In the genomic region with DNA sequence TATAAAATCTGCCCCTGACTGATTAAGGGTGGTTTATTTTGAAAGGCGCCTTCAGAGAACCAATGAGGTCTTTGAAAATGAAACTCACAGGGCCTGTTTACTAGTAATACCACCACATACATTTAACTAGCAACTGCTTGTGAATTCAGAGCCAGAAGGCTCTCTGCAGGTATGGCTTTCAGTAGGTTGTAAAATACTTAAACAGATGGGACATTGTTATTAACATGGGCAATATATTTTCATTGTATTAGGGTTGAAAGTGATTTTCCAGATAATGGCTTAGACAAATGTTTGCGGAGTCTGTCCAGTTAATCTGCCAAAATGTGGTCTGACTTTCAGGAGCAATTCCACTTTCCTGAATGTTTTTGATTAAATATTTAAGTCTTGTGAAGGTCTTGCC, we compare ENCODE assay signal across 18 mouse cellular contexts.
"Had no signal": no experiment of that assay in that cellular context is flagged by ENCODE, and none has a peak within 500 bp of the region (broad histone marks: within the 10 kb centered on the region; RNA-seq: fewer than 3 reads in every experiment).

No protein-coding gene starts in this region.

- H3K27me3 ChIP-seq: kidney, embryonic 15.5 days; liver, embryonic 13.5 days had no signal

- H3K4me2 ChIP-seq: kidney, embryonic 15.5 days; liver, embryonic 13.5 days; midbrain, embryonic 11.5 days had no signal

- H3K36me3 ChIP-seq: kidney, embryonic 15.5 days; liver, embryonic 13.5 days had no signal

- H3K27ac ChIP-seq: kidney, embryonic 15.5 days; left cerebral cortex, adult 2 months; liver, embryonic 13.5 days; stomach, postnatal 0 days had no signal

- H3K4me1 ChIP-seq: kidney, embryonic 15.5 days; liver, embryonic 13.5 days had no signal

- DNase-seq: kidney, adult 11 months; kidney, adult 8-10 months; kidney, postnatal 10 days; kidney, postnatal 36 days; layer of hippocampus, postnatal 36 days; liver; liver, embryonic 13.5 days; lung, adult 2 months; lung, postnatal 14 days; lung, postnatal 4 days; midbrain, embryonic 14.5 days; right cerebral cortex, postnatal 4 days; thymus, adult 2 months; thymus, postnatal 14 days had no signal

- H3K4me3 ChIP-seq: kidney, embryonic 15.5 days; left cerebral cortex, adult 2 months; liver, embryonic 13.5 days had no signal

- H3K9me3 ChIP-seq: kidney, embryonic 15.5 days; liver, embryonic 13.5 days had no signal

- H3K9ac ChIP-seq: kidney, embryonic 15.5 days; liver, embryonic 13.5 days had no signal
